Mouse (Mus musculus) natural killer cell, adult 2 months (primary cell): ENCODE results near the gene Pkd1l3.

ENCODE experiments used
- DNase-seq, 2 experiments: peaks; one replicate each; pipeline ENCODE4 v3.0.0; 2022; ENCODE audit warnings: low spot score in 2 of 2

Pkd1l3 gene

GRCm38 (mm10) chr8:109632498-109632897, 18.2 kb downstream of the Pkd1l3 start:
- DNase-seq: no peak

- no peak for DNase-seq
Observed at GRCm38 (mm10) chr8:109635146-109635545, 20.8 kb downstream of the Pkd1l3 start.

- DNase-seq: no peak
Observed at GRCm38 (mm10) chr8:109638851-109639250, 24.5 kb downstream of the Pkd1l3 start.

GRCm38 (mm10) chr8:109640410-109640809, 26.1 kb downstream of the Pkd1l3 start:
- no peak for DNase-seq

- no peak for DNase-seq
Observed at GRCm38 (mm10) chr8:109641236-109641635, 26.9 kb downstream of the Pkd1l3 start.

- DNase-seq: no peak
Observed at GRCm38 (mm10) chr8:109647331-109647730, 33.0 kb downstream of the Pkd1l3 start.

- DNase-seq: no peak
Observed at GRCm38 (mm10) chr8:109648469-109648868, 34.2 kb downstream of the Pkd1l3 start.

GRCm38 (mm10) chr8:109650801-109651200, 36.5 kb downstream of the Pkd1l3 start:
- DNase-seq: no peak

- DNase-seq: no peak
Observed at GRCm38 (mm10) chr8:109656860-109657259, 42.5 kb downstream of the Pkd1l3 start.

- no peak for DNase-seq
Observed at GRCm38 (mm10) chr8:109662328-109662727, 48.0 kb downstream of the Pkd1l3 start.

GRCm38 (mm10) chr8:109666616-109667015, 52.3 kb downstream of the Pkd1l3 start:
- no peak for DNase-seq

- no peak for DNase-seq
Observed at GRCm38 (mm10) chr8:109672656-109673055, 58.3 kb downstream of the Pkd1l3 start.

- no peak for DNase-seq
Observed at GRCm38 (mm10) chr8:109673596-109673995, 59.3 kb downstream of the Pkd1l3 start.

- no peak for DNase-seq
Observed at GRCm38 (mm10) chr8:109675896-109676643, 61.8 kb downstream of the Pkd1l3 start.

- DNase-seq: no peak
Observed at GRCm38 (mm10) chr8:109681535-109681934, 67.2 kb downstream of the Pkd1l3 start.

- no peak for DNase-seq
Observed at GRCm38 (mm10) chr8:109682120-109682519, 67.8 kb downstream of the Pkd1l3 start.

GRCm38 (mm10) chr8:109687248-109687647, 72.9 kb downstream of the Pkd1l3 start:
- DNase-seq: no peak

GRCm38 (mm10) chr8:109691769-109692168, 77.5 kb downstream of the Pkd1l3 start:
- peak; percentile 19 to 36 for DNase-seq

- DNase-seq: no peak
Observed at GRCm38 (mm10) chr8:109692443-109693145, 78.3 kb downstream of the Pkd1l3 start.

GRCm38 (mm10) chr8:109693146-109693900, 79.0 kb downstream of the Pkd1l3 start, which contains the start of gene Ist1:
TSS of gene Ist1 (minus strand) at chr8:109693260.
- peak; percentile 98 for DNase-seq

- no peak for DNase-seq
Observed at GRCm38 (mm10) chr8:109694154-109694553, 79.8 kb downstream of the Pkd1l3 start.

- no peak for DNase-seq
Observed at GRCm38 (mm10) chr8:109697754-109698153, 83.4 kb downstream of the Pkd1l3 start.
